Mouse (Mus musculus) layer of hippocampus, adult 8-10 months (tissue): ENCODE data around the gene Pbxip1. TPM values are rescaled to one million over a fixed set of nuclear protein-coding genes. Genes with fewer than 3 reads are reported as not detected.
"Not testable (repeated sequence)": the region's sequence is repeated elsewhere in the genome, so short reads cannot be mapped to it uniquely, and the experiment has no call there.

ENCODE experiments used
- DNase-seq, 2 experiments: peaks; one replicate each; pipeline ENCODE4 v3.0.0; 2022; ENCODE audit warnings: low spot score in 2 of 2
- total RNA-seq, 4 experiments: library from RNA; stranded (reverse); gene quantifications; 2 replicates each; pipeline ENCODE4 v1.2.4; 2022

Gene Pbxip1
- total RNA-seq, 4 experiments from 2014 or later = 39.6 to 71.2 (median 51.8) TPM

GRCm38 (mm10) chr3:89408448-89408847 is 28.1 kb upstream of the Pbxip1 start:
- no peak for DNase-seq

- DNase-seq = no peak
Measured at GRCm38 (mm10) chr3:89409701-89410100, 26.8 kb upstream of the Pbxip1 start.

- no peak for DNase-seq
Measured at GRCm38 (mm10) chr3:89410864-89411263, 25.6 kb upstream of the Pbxip1 start.

GRCm38 (mm10) chr3:89411490-89412393 is 24.8 kb upstream of the Pbxip1 start, which contains the start of gene Flad1:
TSS of gene Flad1 (minus strand) at chr3:89411870.
- DNase-seq = peak; percentile 100

GRCm38 (mm10) chr3:89416158-89416557 is 20.3 kb upstream of the Pbxip1 start:
- DNase-seq = no peak

GRCm38 (mm10) chr3:89417131-89417530 is 19.4 kb upstream of the Pbxip1 start:
- no peak for DNase-seq

GRCm38 (mm10) chr3:89417840-89418169 is 18.7 kb upstream of the Pbxip1 start:
- no peak for DNase-seq

- DNase-seq = peak; percentile 94 to 98
Measured at GRCm38 (mm10) chr3:89418170-89418860, 18.2 kb upstream of the Pbxip1 start, which contains the start of the genes Cks1b and Shc1. TSS of gene Cks1b (minus strand) at chr3:89418383. TSS of gene Shc1 (plus strand) at chr3:89418443.

- DNase-seq = peak in 1 of 2 experiments; percentile 36
Measured at GRCm38 (mm10) chr3:89418861-89419250, 17.6 kb upstream of the Pbxip1 start.

- DNase-seq = no peak
Measured at GRCm38 (mm10) chr3:89419571-89419970, 16.9 kb upstream of the Pbxip1 start.

GRCm38 (mm10) chr3:89419981-89420380 is 16.5 kb upstream of the Pbxip1 start:
- DNase-seq = no peak

GRCm38 (mm10) chr3:89420421-89420820 is 16.1 kb upstream of the Pbxip1 start:
- no peak for DNase-seq

- DNase-seq = peak; percentile 69 to 72
Measured at GRCm38 (mm10) chr3:89421002-89421774, 15.3 kb upstream of the Pbxip1 start.

GRCm38 (mm10) chr3:89421810-89422473 is 14.6 kb upstream of the Pbxip1 start:
- DNase-seq = no peak

- no peak for DNase-seq
Measured at GRCm38 (mm10) chr3:89422556-89423205, 13.8 kb upstream of the Pbxip1 start.

- no peak for DNase-seq
Measured at GRCm38 (mm10) chr3:89424416-89425140, 11.9 kb upstream of the Pbxip1 start.

- DNase-seq = no peak
Measured at GRCm38 (mm10) chr3:89425141-89425525, 11.4 kb upstream of the Pbxip1 start.

- no peak for DNase-seq
Measured at GRCm38 (mm10) chr3:89425876-89426275, 10.6 kb upstream of the Pbxip1 start.

GRCm38 (mm10) chr3:89429021-89429420 is 7.5 kb upstream of the Pbxip1 start:
- DNase-seq = not testable (repeated sequence)
